ENCODE assay signal across 37 mouse cellular contexts in the genomic region with DNA sequence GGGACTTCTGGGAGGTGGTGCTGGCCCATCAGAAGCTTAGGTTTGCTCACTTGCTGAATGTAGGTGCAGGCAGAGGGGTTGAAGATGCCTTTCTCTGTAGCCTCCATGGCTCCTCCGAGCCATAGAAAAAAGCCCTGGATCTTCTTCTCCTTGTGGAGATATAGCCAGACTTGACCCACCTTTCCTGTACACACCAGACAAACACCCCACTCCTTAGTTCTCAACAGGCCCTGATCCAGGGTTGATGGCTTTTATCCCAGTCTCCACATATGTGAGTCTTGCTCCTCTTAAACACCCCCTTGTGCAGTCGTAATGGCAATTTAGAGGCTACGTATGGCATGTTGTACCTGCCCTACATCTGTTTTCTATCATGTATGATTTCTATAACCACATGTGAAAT. TPM values are rescaled to one million over a fixed set of nuclear protein-coding genes. Genes with fewer than 3 reads are reported as not detected.
"Had no signal": no experiment of that assay in that cellular context is flagged by ENCODE, and none has a peak within 500 bp of the region (broad histone marks: within the 10 kb centered on the region; RNA-seq: fewer than 3 reads in every experiment).

No protein-coding gene starts in this region.

- H3K36me3 ChIP-seq: embryonic facial prominence, embryonic 10.5 days; embryonic facial prominence, embryonic 12.5 days; embryonic facial prominence, embryonic 13.5 days; embryonic facial prominence, embryonic 15.5 days; forebrain, embryonic 10.5 days; forebrain, embryonic 12.5 days; forebrain, embryonic 15.5 days had no signal

- ATAC-seq: forebrain, embryonic 13.5 days; forebrain, embryonic 14.5 days; forebrain, embryonic 15.5 days; forebrain, embryonic 16.5 days; forebrain, postnatal 0 days had no signal

- H3K27ac ChIP-seq: embryonic facial prominence, embryonic 10.5 days; embryonic facial prominence, embryonic 12.5 days; embryonic facial prominence, embryonic 13.5 days; embryonic facial prominence, embryonic 15.5 days; forebrain, embryonic 10.5 days; forebrain, embryonic 12.5 days; forebrain, embryonic 13.5 days; forebrain, embryonic 15.5 days; gastrocnemius, adult 2 months had no signal

- DNase-seq: cerebellum, adult 2 months; cerebellum, adult 8-10 months; cerebellum, adult 9-10 months; cerebellum, adult 9-11 months; cerebellum, postnatal 10 days; cerebellum, postnatal 14 days; cerebellum, postnatal 25 days; cerebellum, postnatal 36 days; embryo, embryonic 11 days; forebrain, postnatal 0 days; gastrocnemius, adult 2 months; gastrocnemius, postnatal 10 days; gastrocnemius, postnatal 14 days; gastrocnemius, postnatal 25 days; gastrocnemius, postnatal 36 days; heart, adult 18-20 months had no signal

- H3K4me2 ChIP-seq: embryonic facial prominence, embryonic 12.5 days; embryonic facial prominence, embryonic 13.5 days; embryonic facial prominence, embryonic 15.5 days; forebrain, embryonic 12.5 days; forebrain, embryonic 13.5 days; forebrain, embryonic 15.5 days had no signal

- H3K9ac ChIP-seq: embryonic facial prominence, embryonic 12.5 days; embryonic facial prominence, embryonic 13.5 days; embryonic facial prominence, embryonic 15.5 days; forebrain, embryonic 12.5 days; forebrain, embryonic 13.5 days; forebrain, embryonic 15.5 days; forebrain, postnatal 0 days had no signal

- H3K4me3 ChIP-seq: embryonic facial prominence, embryonic 10.5 days; embryonic facial prominence, embryonic 12.5 days; embryonic facial prominence, embryonic 13.5 days; embryonic facial prominence, embryonic 15.5 days; erythroblast, embryonic 14.5 days; forebrain, embryonic 10.5 days; forebrain, embryonic 12.5 days; forebrain, embryonic 13.5 days; forebrain, embryonic 15.5 days; gastrocnemius, adult 2 months had no signal

- H3K9me3 ChIP-seq: embryonic facial prominence, embryonic 10.5 days; embryonic facial prominence, embryonic 12.5 days; embryonic facial prominence, embryonic 13.5 days; embryonic facial prominence, embryonic 15.5 days; forebrain, embryonic 10.5 days; forebrain, embryonic 12.5 days; forebrain, embryonic 13.5 days; forebrain, embryonic 15.5 days had no signal

RNA-seq across cellular contexts. Expression of gene Gpr83, which starts 3.1 kb away (rescaled TPM):
- total RNA-seq: common myeloid progenitor, adult 5-6 weeks; gastrocnemius, adult 18-20 months; gastrocnemius, adult 2 months; gastrocnemius, adult 8-10 months; gastrocnemius, postnatal 14 days; gastrocnemius, postnatal 25 days; gastrocnemius, postnatal 36 days; heart, adult 18-20 months had no signal
- polyA plus RNA-seq: erythroblast, embryonic 14.5 days; gonadal fat pad, adult 2 months had no signal

RNA-seq across cellular contexts. Expression of gene Izumo1r, which starts 40.6 kb away (rescaled TPM):
- total RNA-seq: common myeloid progenitor, adult 5-6 weeks; forebrain, postnatal 0 days; gastrocnemius, adult 18-20 months; gastrocnemius, adult 2 months; gastrocnemius, adult 8-10 months; gastrocnemius, postnatal 10 days; gastrocnemius, postnatal 14 days; gastrocnemius, postnatal 25 days; gastrocnemius, postnatal 36 days; gastrocnemius, postnatal 4 days; granulocyte monocyte progenitor cell, adult 5-6 weeks; heart, adult 8-10 months had no signal
- polyA plus RNA-seq: cerebellum, adult 2 months; cortical plate, adult 2 months; erythroblast, embryonic 14.5 days; forebrain, embryonic 10.5 days; forebrain, embryonic 11.5 days; forebrain, embryonic 12.5 days; forebrain, embryonic 13.5 days; forebrain, embryonic 14.5 days; forebrain, embryonic 15.5 days; forebrain, embryonic 16.5 days; forebrain, postnatal 0 days; frontal cortex, adult 2 months had no signal
